Mouse (Mus musculus) mature B cell (primary cell): ENCODE measurements at regions not wholly inside any gene's neighbourhood (a gene's known extent, or its start where the extent isn't known, plus 50 kb on each side); places are given as distances from the start of the nearest gene placed in this dataset.

Experiments used
- in situ Hi-C: fragments of 300-500 bp; cut with MboI; formaldehyde crosslinking; loops from 2 replicates; pipeline ENCODE4 v1.14.3; 2019

GRCm38 (mm10) chr1:136779384-136779783 lies 154.7 kb downstream of the Zfp281 start:
- in situ Hi-C loops = no loop called here

- in situ Hi-C loops = no loop called here
Observed at GRCm38 (mm10) chr1:136781561-136782025, 156.9 kb downstream of the Zfp281 start.

GRCm38 (mm10) chr1:136782261-136782660 lies 157.6 kb downstream of the Zfp281 start:
- in situ Hi-C loops = no loop called here

GRCm38 (mm10) chr1:136784178-136784577 lies 159.5 kb downstream of the Zfp281 start:
- in situ Hi-C loops = no loop called here

GRCm38 (mm10) chr1:136788979-136789513 lies 164.3 kb downstream of the Zfp281 start:
- in situ Hi-C loops = no loop called here

- in situ Hi-C loops = no loop called here
Observed at GRCm38 (mm10) chr1:136791641-136792040, 166.9 kb downstream of the Zfp281 start.
